ENCODE assay signal across 22 mouse cellular contexts in the genomic region with DNA sequence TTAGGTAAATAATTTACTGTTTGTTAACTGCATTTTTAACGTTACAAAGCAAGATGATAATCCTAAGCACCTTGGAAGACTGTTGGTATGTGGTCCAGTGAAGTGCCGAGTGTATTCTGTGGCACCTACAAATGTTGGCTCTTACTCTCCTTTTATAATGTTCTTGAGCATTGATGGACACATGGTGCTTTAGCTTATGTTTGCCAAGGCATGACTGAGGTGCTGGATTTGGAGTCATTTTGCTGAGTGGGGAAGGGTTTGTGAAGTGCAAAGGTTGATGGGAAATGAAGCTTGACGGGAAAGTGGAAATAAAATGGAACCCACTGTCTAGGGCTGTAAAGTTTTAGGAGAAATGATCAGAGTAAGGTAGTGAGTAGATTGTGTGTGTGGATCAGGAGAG. TPM values are rescaled to one million over a fixed set of nuclear protein-coding genes. Genes with fewer than 3 reads are reported as not detected.
DNase-seq lines count a peak whose midpoint lies in the region; ATAC-seq and TF ChIP-seq lines count a peak whose summit lies in the region.
"Had no signal": no experiment of that assay in that cellular context is flagged by ENCODE, and none has a peak within 500 bp of the region (broad histone marks: within the 10 kb centered on the region; RNA-seq: fewer than 3 reads in every experiment).

No protein-coding gene starts in this region.

- TF ChIP-seq EP300 in ES-Bruce4 (IDR thresholded peaks at IDR 0.05; ENCODE audit: insufficient read depth, low read depth, low read length) = no peak

- H3K27me3 ChIP-seq in ES-Bruce4 (ENCODE audit: control insufficient read depth, insufficient read depth, low read length, poor library complexity, severe bottlenecking) = no peaks in the 10 kb centered on the region
- no peaks in the 10 kb centered on the region for H3K27me3 ChIP-seq in forebrain, embryonic 13.5 days
- H3K27me3 ChIP-seq: forebrain, embryonic 15.5 days; heart, embryonic 13.5 days; limb, embryonic 13.5 days had no signal

- no peak overlapping the region for H3K4me2 ChIP-seq in forebrain, embryonic 13.5 days
- H3K4me2 ChIP-seq: forebrain, embryonic 15.5 days; heart, embryonic 13.5 days; limb, embryonic 13.5 days had no signal

- ATAC-seq in forebrain, embryonic 13.5 days = no peak
- ATAC-seq: forebrain, embryonic 15.5 days had no signal

- H3K27ac ChIP-seq in ES-Bruce4 (ENCODE audit: insufficient read depth, low read length) = 0 out of 2 replicates have a peak overlapping the region, but pooled peaks have one; percentile 11
- no peak overlapping the region for H3K27ac ChIP-seq in forebrain, embryonic 13.5 days
- H3K27ac ChIP-seq: embryonic facial prominence, embryonic 10.5 days; forebrain, embryonic 15.5 days; gastrocnemius, adult 2 months; heart, embryonic 13.5 days; limb, embryonic 13.5 days; midbrain, embryonic 10.5 days had no signal

- DNase-seq in kidney, adult 11 months = peak; percentile 72
- DNase-seq in kidney, postnatal 10 days = no peak
- DNase-seq in kidney, adult 8-10 months = peak; percentile 66 to 79
- DNase-seq in kidney, postnatal 36 days = peak; percentile 48 to 79
- no peak for DNase-seq in cerebellum, adult 11-12 months
- DNase-seq in heart, postnatal 14 days = no peak
- DNase-seq: adrenal gland, adult 2 months; cerebellum, adult 11 months; gastrocnemius, adult 2 months; thymus, adult 18-20 months had no signal

- H3K36me3 ChIP-seq in ES-Bruce4 (ENCODE audit: control insufficient read depth, insufficient read depth, low read length, poor library complexity, severe bottlenecking) = peaks cover 5% of the 10 kb centered on the region
- H3K36me3 ChIP-seq in forebrain, embryonic 13.5 days (ENCODE audit: poor library complexity, severe bottlenecking) = peaks cover 23% of the 10 kb centered on the region

- intact Hi-C loops in heart, postnatal 14 days (cut with DNase I) = no loop called here

- H3K4me1 ChIP-seq in ES-Bruce4 (ENCODE audit: control insufficient read depth, insufficient read depth, low read length) = peaks cover 2% of the 10 kb centered on the region
- peaks cover 27% of the 10 kb centered on the region for H3K4me1 ChIP-seq in forebrain, embryonic 13.5 days

- WGBS in forebrain, embryonic 13.5 days = 88% methylated on average over 3 of the region's 3 CpGs

- TF ChIP-seq POLR2A in ES-Bruce4 (IDR thresholded peaks at IDR 0.05; ENCODE audit: insufficient read depth, low read length) = no peak

- no peak overlapping the region for H3K4me3 ChIP-seq in ES-Bruce4 (ENCODE audit: low read depth, low read length)
- no peak overlapping the region for H3K4me3 ChIP-seq in forebrain, embryonic 13.5 days
- H3K4me3 ChIP-seq: embryonic facial prominence, embryonic 10.5 days; forebrain, embryonic 15.5 days; gastrocnemius, adult 2 months; heart, embryonic 13.5 days; limb, embryonic 13.5 days; midbrain, embryonic 10.5 days had no signal

- no peak overlapping the region for H3K9ac ChIP-seq in ES-Bruce4 (ENCODE audit: low read depth, poor library complexity, severe bottlenecking)
- H3K9ac ChIP-seq in forebrain, embryonic 13.5 days = no peak overlapping the region
- H3K9ac ChIP-seq: forebrain, embryonic 15.5 days; limb, embryonic 13.5 days had no signal

- no peak for TF ChIP-seq CTCF in ES-Bruce4 (IDR thresholded peaks at IDR 0.05; ENCODE audit: low read depth, low read length)

- no peaks in the 10 kb centered on the region for H3K9me3 ChIP-seq in ES-Bruce4 (replicated peaks; ENCODE audit: control insufficient read depth, insufficient read depth, low read length, poor library complexity, severe bottlenecking)
- H3K9me3 ChIP-seq in forebrain, embryonic 13.5 days (replicated peaks) = no peaks in the 10 kb centered on the region
- H3K9me3 ChIP-seq: embryonic facial prominence, embryonic 10.5 days; forebrain, embryonic 15.5 days; heart, embryonic 13.5 days; limb, embryonic 13.5 days; midbrain, embryonic 10.5 days had no signal

RNA-seq across cellular contexts. Expression of gene Zkscan1, which starts 3.5 kb away (rescaled TPM):
- polyA plus RNA-seq in ES-Bruce4 (2011; ENCODE audit: insufficient read depth, insufficient read length, low read depth, missing spikeins) = 15.1 and 15.3 TPM in 2 replicates
- 24.7 and 27.5 TPM in 2 replicates for polyA plus RNA-seq in forebrain, embryonic 13.5 days (2015; fragmentation: Nextera tagmentation; extraction: Ambion mirVana)
- total RNA-seq in heart, postnatal 14 days (2021) = 10 to 100 TPM; 17.8 to 18.0 TPM

RNA-seq across cellular contexts. Expression of gene Zscan21, which starts 28.3 kb away (rescaled TPM):
- polyA plus RNA-seq in ES-Bruce4 (2011; ENCODE audit: insufficient read depth, insufficient read length, low read depth, missing spikeins) = 27.3 and 29.2 TPM in 2 replicates
- 111 and 123 TPM in 2 replicates for polyA plus RNA-seq in forebrain, embryonic 13.5 days (2015; fragmentation: Nextera tagmentation; extraction: Ambion mirVana)
- 10 to 100 TPM; 13.7 to 14.2 TPM for total RNA-seq in heart, postnatal 14 days (2021)

RNA-seq across cellular contexts. Expression of gene Smok3c, which starts 35.4 kb away (rescaled TPM):
- polyA plus RNA-seq in ES-Bruce4 (2011; ENCODE audit: insufficient read depth, insufficient read length, low read depth, missing spikeins) = not detected in 2 replicates
- polyA plus RNA-seq in forebrain, embryonic 13.5 days (2015; fragmentation: Nextera tagmentation; extraction: Ambion mirVana) = not detected in 2 replicates
- total RNA-seq in heart, postnatal 14 days (2021) = not detected
- total RNA-seq: adrenal gland, adult 2 months; gastrocnemius, adult 2 months; hematopoietic stem cell, adult 5-6 weeks; left cerebral cortex, adult 8-10 months had no signal
- polyA plus RNA-seq: adrenal gland, adult 2 months; brain, embryonic 14.5 days; embryonic facial prominence, embryonic 10.5 days; forebrain, embryonic 15.5 days; heart, embryonic 13.5 days; limb, embryonic 13.5 days; lung, embryonic 16.5 days; midbrain, embryonic 10.5 days; neural tube, embryonic 14.5 days had no signal

Comparison
In these comparisons a context has a peak if more than half of its experiments do, and no peak if none do; other contexts are left out.
1. DNase-seq: peak in kidney, adult 11 months (single experiment), kidney, adult 8-10 months (2 of 2) and kidney, postnatal 36 days (2 of 2); none in kidney, postnatal 10 days (single experiment), cerebellum, adult 11-12 months (single experiment) and heart, postnatal 14 days (0 of 2).